In genomic region chr12:117763247-117763646, GRCm38 (mm10) we compare ENCODE assay signal across 10 mouse cellular contexts. TPM values are rescaled to one million over a fixed set of nuclear protein-coding genes. Genes with fewer than 3 reads are reported as not detected.
DNase-seq lines count a peak whose midpoint lies in the region; ATAC-seq and TF ChIP-seq lines count a peak whose summit lies in the region.
"Had no signal": no experiment of that assay in that cellular context is flagged by ENCODE, and none has a peak within 500 bp of the region (broad histone marks: within the 10 kb centered on the region; RNA-seq: fewer than 3 reads in every experiment).

No protein-coding gene starts in this region.

- H3K9ac ChIP-seq in heart, embryonic 15.5 days = no peak overlapping the region
- H3K9ac ChIP-seq in lung, postnatal 0 days (replicated peaks; ENCODE audit: low read depth) = no peak overlapping the region
- H3K9ac ChIP-seq: neural tube, embryonic 13.5 days had no signal

- DNase-seq in adrenal gland, adult (ENCODE audit: inconsistent age in 2 of 2, low spot score in 1 of 2) = peak; percentile 26 to 46
- DNase-seq in adrenal gland, adult 8-10 months = no peak
- DNase-seq in kidney, postnatal 14 days = peak; percentile 60
- peak; percentile 71 for DNase-seq in lung, postnatal 0 days (ENCODE audit: low spot score)
- DNase-seq in B cell, adult 2 months = no peak
- DNase-seq in cerebellum, postnatal 10 days = no peak
- DNase-seq in left cerebral cortex, adult 2 months (ENCODE audit: extremely low spot score in 1 of 2, low spot score in 2 of 2) = no peak
- DNase-seq: gastrocnemius, postnatal 10 days had no signal

- WGBS in heart, embryonic 15.5 days = 77% methylated on average over 3 of the region's 3 CpGs
- 57% methylated on average over 3 of the region's 3 CpGs for WGBS in lung, postnatal 0 days

- H3K4me2 ChIP-seq in heart, embryonic 15.5 days = no peak overlapping the region
- H3K4me2 ChIP-seq in lung, postnatal 0 days (replicated peaks; ENCODE audit: low read depth, low read length) = no peak overlapping the region
- H3K4me2 ChIP-seq: neural tube, embryonic 13.5 days had no signal

- H3K4me1 ChIP-seq in heart, embryonic 15.5 days (replicated peaks) = peaks cover 7% of the 10 kb centered on the region
- H3K4me1 ChIP-seq in lung, postnatal 0 days (ENCODE audit: insufficient read depth, low read depth, low read length) = no peaks in the 10 kb centered on the region

- no peaks in the 10 kb centered on the region for H3K9me3 ChIP-seq in heart, embryonic 15.5 days (replicated peaks)
- no peaks in the 10 kb centered on the region for H3K9me3 ChIP-seq in lung, postnatal 0 days (ENCODE audit: low read length)
- H3K9me3 ChIP-seq: neural tube, embryonic 13.5 days had no signal

- no peak for TF ChIP-seq CTCF in lung, postnatal 0 days (IDR thresholded peaks at IDR 0.05)
- TF ChIP-seq CTCF in left cerebral cortex, adult 2 months (IDR thresholded peaks at IDR 0.05) = no peak

- no peaks in the 10 kb centered on the region for H3K36me3 ChIP-seq in heart, embryonic 15.5 days
- peaks cover 4% of the 10 kb centered on the region for H3K36me3 ChIP-seq in lung, postnatal 0 days (ENCODE audit: insufficient read depth, low read length)

- H3K4me3 ChIP-seq in heart, embryonic 15.5 days = no peak overlapping the region
- no peak overlapping the region for H3K4me3 ChIP-seq in lung, postnatal 0 days (ENCODE audit: low read depth, low read length)
- no peak overlapping the region for H3K4me3 ChIP-seq in left cerebral cortex, adult 2 months
- H3K4me3 ChIP-seq: neural tube, embryonic 13.5 days had no signal

- intact Hi-C loops in left cerebral cortex, adult 2 months (cut with DNase I) = no loop called here

- ATAC-seq in heart, embryonic 15.5 days (replicated peaks; ENCODE audit: insufficient number of reproducible peaks, insufficient read depth, low FRiP score, low read depth) = peak; percentile 44
- peak; percentile 84 for ATAC-seq in lung, postnatal 0 days

- TF ChIP-seq EP300 in lung, postnatal 0 days (IDR thresholded peaks at IDR 0.05) = peak; percentile 92

- no peaks in the 10 kb centered on the region for H3K27me3 ChIP-seq in heart, embryonic 15.5 days
- H3K27me3 ChIP-seq in lung, postnatal 0 days (replicated peaks; ENCODE audit: insufficient read depth, low read length) = no peaks in the 10 kb centered on the region

- H3K27ac ChIP-seq in heart, embryonic 15.5 days = peak overlapping the region; percentile 46
- peak overlapping the region; percentile 59 for H3K27ac ChIP-seq in lung, postnatal 0 days (ENCODE audit: low read length)
- H3K27ac ChIP-seq in left cerebral cortex, adult 2 months = no peak overlapping the region
- H3K27ac ChIP-seq: neural tube, embryonic 13.5 days had no signal

RNA-seq across cellular contexts. Expression of gene Cdca7l, which starts 40.8 kb away (rescaled TPM):
- 1 to 10 TPM; 1.2 to 2.5 (median 1.4) TPM for total RNA-seq in adrenal gland, adult 8-10 months (2022)
- polyA plus RNA-seq in heart, embryonic 15.5 days (2015; fragmentation: Nextera tagmentation; extraction: Ambion mirVana) = 10.0 and 19.0 TPM in 2 replicates
- polyA plus RNA-seq in lung, postnatal 0 days (2015; fragmentation: Nextera tagmentation; extraction: Ambion mirVana) = 6.7 and 8.8 TPM in 2 replicates
- total RNA-seq in left cerebral cortex, adult 2 months (2021) = 1 to 10 TPM; 1.1 to 1.3 TPM

Comparison
In these comparisons a context has a peak if more than half of its experiments do, and no peak if none do; other contexts are left out.
1. DNase-seq: peak in adrenal gland, adult (2 of 2), kidney, postnatal 14 days (single experiment) and lung, postnatal 0 days (single experiment); none in adrenal gland, adult 8-10 months (single experiment), B cell, adult 2 months (0 of 2), cerebellum, postnatal 10 days (0 of 2) and left cerebral cortex, adult 2 months (0 of 2).